Mouse (Mus musculus): ENCODE measurements around the gene Eng. TPM values are rescaled to one million over a fixed set of nuclear protein-coding genes. Genes with fewer than 3 reads are reported as not detected.

Gene Eng
- polyA plus RNA-seq, 1 experiment from 2014 or later, result 87.1 TPM

GRCm38 (mm10) chr2:32712108-32712551, 65.7 kb downstream of the Eng start:
- peak overlapping the region; percentile 98 for H3K27ac ChIP-seq
- peaks cover 41% of the 10 kb centered on the region for H3K36me3 ChIP-seq
- peaks cover 32% of the 10 kb centered on the region for H3K4me1 ChIP-seq
- peak; percentile 90 for DNase-seq (ENCODE audit: low spot score)
- H3K9me3 ChIP-seq, result no peaks in the 10 kb centered on the region
- 0% methylated on average over 41 of the region's 41 CpGs for WGBS
- peak overlapping the region; percentile 97 for H3K4me3 ChIP-seq
- H3K27me3 ChIP-seq (ENCODE audit: insufficient read depth, poor library complexity, severe bottlenecking), result no peaks in the 10 kb centered on the region

DNA sequence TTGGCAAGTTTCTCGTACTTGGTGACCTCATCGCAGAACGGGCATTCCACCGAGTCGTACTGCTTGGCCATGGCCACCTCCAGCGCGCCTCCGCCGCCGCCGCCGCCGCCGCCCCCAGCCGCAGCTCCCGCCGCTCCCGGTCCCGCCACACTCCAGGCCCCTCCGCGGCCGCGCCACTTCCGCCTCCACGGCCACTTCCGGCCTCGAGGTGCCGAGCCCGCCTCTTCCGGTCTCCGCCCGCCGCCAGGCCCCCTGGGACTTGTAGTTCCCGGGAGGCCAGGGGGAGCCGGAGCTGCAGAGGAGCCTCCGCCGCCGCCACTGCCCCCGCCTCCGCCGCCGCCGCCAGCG, 66.2 kb downstream of the Eng start:
- Histone ChIP-seq H3K27me3 (ENCODE audit: insufficient read depth, poor library complexity, severe bottlenecking) (no peaks in the 10 kb centered on the region), H3K36me3 (peaks cover 37% of the 10 kb centered on the region), H3K4me1 (peaks cover 33% of the 10 kb centered on the region), H3K9me3 (no peaks in the 10 kb centered on the region), H3K27ac (peak overlapping the region; percentile 98), H3K4me3 (peak overlapping the region; percentile 97)
- peak; percentile 96 for DNase-seq (ENCODE audit: low spot score)
- WGBS, result under 1% methylated on average over 42 of the region's 44 CpGs

DNA sequence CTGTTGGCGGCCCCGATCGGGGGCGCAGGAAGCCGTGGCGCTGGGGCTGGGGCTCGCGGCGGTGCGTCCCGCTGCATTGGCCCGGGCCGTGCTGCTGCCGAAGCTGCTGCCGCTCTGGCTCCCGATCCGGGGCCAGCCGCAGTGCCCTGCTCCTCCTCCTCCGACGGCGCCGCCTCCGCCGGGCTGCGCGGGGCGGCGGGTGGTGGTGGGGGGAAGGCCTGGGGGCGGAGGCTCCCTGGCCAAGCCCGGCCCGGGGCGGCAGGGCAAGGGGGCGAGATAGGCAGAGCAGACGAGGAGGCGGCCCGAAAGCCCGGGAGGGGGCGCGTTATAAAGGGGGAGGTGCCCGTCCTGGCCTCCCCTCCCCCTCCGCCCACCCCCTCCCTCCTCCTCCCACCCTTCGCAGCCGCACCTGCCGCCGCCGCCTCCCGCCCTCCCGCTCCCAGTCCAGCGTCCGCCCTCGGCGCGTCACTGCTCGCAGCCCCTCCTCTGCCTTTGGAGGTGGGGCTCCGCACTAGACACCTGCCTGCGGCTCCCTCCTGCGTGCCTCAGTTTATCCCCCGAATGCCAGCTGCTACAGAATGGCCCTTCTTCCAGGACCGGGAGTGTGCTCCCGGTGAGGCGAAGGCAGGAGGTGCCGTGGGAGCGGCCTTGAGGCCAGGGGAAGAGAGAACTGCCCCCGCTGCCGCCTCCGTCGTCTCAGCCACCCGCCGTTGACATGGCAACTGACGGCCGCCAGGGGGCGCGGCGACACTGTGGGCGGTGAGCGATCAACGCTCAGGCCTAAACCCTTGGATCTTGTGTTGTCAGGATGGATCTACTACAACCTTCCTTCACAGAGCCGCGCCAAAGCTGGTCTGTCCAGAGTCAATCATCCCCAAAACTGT, 66.8 kb downstream of the Eng start, which contains the start of gene Cdk9:
Cdk9 (minus strand) TSS at position 143 of the 884 bp plus-strand sequence.
- H3K9me3 ChIP-seq, result no peaks in the 10 kb centered on the region
- H3K4me3 ChIP-seq, result peak within 1 kb of the TSS; percentile 97
- peaks cover 36% of the 10 kb centered on the region for H3K4me1 ChIP-seq
- peak; percentile 96 for DNase-seq (ENCODE audit: low spot score)
- peak within 1 kb of the TSS; percentile 98 for H3K27ac ChIP-seq
- WGBS, result under 1% methylated on average over 61 of the region's 79 CpGs
- peaks cover 31% of the 10 kb centered on the region for H3K36me3 ChIP-seq
- H3K27me3 ChIP-seq (ENCODE audit: insufficient read depth, poor library complexity, severe bottlenecking), result no peaks in the 10 kb centered on the region

- peaks cover 41% of the 10 kb centered on the region for H3K4me1 ChIP-seq
- peaks cover 20% of the 10 kb centered on the region for H3K36me3 ChIP-seq
- H3K27ac ChIP-seq, result peak overlapping the region; percentile 98
- H3K4me3 ChIP-seq, result peak overlapping the region; percentile 97
- no peak for DNase-seq (ENCODE audit: low spot score)
- H3K27me3 ChIP-seq (ENCODE audit: insufficient read depth, poor library complexity, severe bottlenecking), result no peaks in the 10 kb centered on the region
- 44% methylated on average over 11 of the region's 11 CpGs for WGBS
- no peaks in the 10 kb centered on the region for H3K9me3 ChIP-seq
Measured at GRCm38 (mm10) chr2:32714117-32714986, 68.0 kb downstream of the Eng start.

- DNase-seq (ENCODE audit: low spot score), result no peak
- H3K9me3 ChIP-seq, result no peaks in the 10 kb centered on the region
- H3K27me3 ChIP-seq (ENCODE audit: insufficient read depth, poor library complexity, severe bottlenecking), result no peaks in the 10 kb centered on the region
- peak overlapping the region; percentile 98 for H3K27ac ChIP-seq
- 29% methylated on average over 4 of the region's 4 CpGs for WGBS
- peak overlapping the region; percentile 27 for H3K4me3 ChIP-seq
- peaks cover 13% of the 10 kb centered on the region for H3K36me3 ChIP-seq
- H3K4me1 ChIP-seq, result peaks cover 41% of the 10 kb centered on the region
Measured at GRCm38 (mm10) chr2:32714987-32715425, 68.6 kb downstream of the Eng start.

DNA sequence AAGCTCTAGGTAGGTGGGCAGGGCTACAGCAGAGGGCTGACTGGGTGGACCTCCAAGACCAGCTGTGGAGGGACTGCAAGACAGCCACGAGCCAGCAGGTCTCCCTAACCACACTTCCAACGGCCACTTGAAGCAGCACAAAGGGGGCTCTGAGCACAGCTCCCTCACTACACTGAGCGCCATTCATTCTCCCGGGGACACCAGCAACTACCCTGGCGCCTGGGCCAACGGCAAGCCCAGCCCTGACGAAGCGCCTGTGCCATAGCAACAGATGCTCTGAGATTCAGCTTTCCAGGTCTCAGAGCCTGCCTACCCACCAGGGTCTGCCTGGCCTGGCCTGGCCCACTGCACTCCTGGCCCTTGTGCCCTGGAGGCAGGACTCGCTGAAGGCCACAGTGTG, 72.4 kb downstream of the Eng start:
- Histone ChIP-seq H3K4me3 (no peak overlapping the region), H3K36me3 (no peaks in the 10 kb centered on the region), H3K27ac (peak overlapping the region; percentile 52; the same call in 1 of the 2 replicates), H3K27me3 (ENCODE audit: insufficient read depth, poor library complexity, severe bottlenecking) (no peaks in the 10 kb centered on the region), H3K4me1 (peaks cover 44% of the 10 kb centered on the region), H3K9me3 (no peaks in the 10 kb centered on the region)
- WGBS, result 62% methylated on average over 9 of the region's 9 CpGs
- no peak for DNase-seq (ENCODE audit: low spot score)

DNA sequence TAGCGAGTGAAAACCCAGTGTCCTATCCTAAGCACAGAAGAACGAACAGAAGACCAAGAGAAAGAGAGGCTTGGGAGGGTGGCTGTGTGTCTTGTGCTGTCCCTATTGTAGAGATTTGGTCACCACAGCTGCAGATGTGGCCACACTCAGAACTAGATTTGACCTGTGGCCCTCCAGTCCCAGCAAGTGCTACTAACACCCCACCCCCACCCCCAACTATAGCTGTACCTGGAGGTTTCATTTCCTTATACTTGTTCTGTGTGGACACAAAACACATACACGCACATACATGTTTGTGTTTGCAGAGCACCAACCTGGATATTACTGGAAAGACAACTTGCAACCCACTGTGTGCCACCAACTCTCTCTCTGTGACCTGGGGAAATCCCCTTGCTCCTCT, 73.7 kb downstream of the Eng start:
- DNase-seq (ENCODE audit: low spot score), result no peak
- no peak overlapping the region; the same call in 1 of the 2 replicates for H3K27ac ChIP-seq
- no peak overlapping the region for H3K4me3 ChIP-seq
- no peaks in the 10 kb centered on the region for H3K9me3 ChIP-seq
- WGBS, result 86% methylated on average over 3 of the region's 3 CpGs
- no peaks in the 10 kb centered on the region for H3K27me3 ChIP-seq (ENCODE audit: insufficient read depth, poor library complexity, severe bottlenecking)
- peaks cover 31% of the 10 kb centered on the region for H3K4me1 ChIP-seq
- H3K36me3 ChIP-seq, result no peaks in the 10 kb centered on the region

- DNase-seq (ENCODE audit: low spot score), result no peak
- H3K4me3 ChIP-seq, result 0 out of 2 replicates have a peak within 1 kb of the TSS, but pooled peaks have one; percentile 13
- WGBS, result 36% methylated on average over 8 of the region's 8 CpGs
- H3K27me3 ChIP-seq (ENCODE audit: insufficient read depth, poor library complexity, severe bottlenecking), result no peaks in the 10 kb centered on the region
- H3K4me1 ChIP-seq, result peaks cover 27% of the 10 kb centered on the region
- H3K27ac ChIP-seq, result peak within 1 kb of the TSS; percentile 57
- H3K36me3 ChIP-seq, result no peaks in the 10 kb centered on the region
- no peaks in the 10 kb centered on the region for H3K9me3 ChIP-seq
Measured at GRCm38 (mm10) chr2:32720681-32721229, 74.4 kb downstream of the Eng start, which contains the start of gene Sh2d3c. Gene Sh2d3c (plus strand): TSS chr2:32721055.

DNA sequence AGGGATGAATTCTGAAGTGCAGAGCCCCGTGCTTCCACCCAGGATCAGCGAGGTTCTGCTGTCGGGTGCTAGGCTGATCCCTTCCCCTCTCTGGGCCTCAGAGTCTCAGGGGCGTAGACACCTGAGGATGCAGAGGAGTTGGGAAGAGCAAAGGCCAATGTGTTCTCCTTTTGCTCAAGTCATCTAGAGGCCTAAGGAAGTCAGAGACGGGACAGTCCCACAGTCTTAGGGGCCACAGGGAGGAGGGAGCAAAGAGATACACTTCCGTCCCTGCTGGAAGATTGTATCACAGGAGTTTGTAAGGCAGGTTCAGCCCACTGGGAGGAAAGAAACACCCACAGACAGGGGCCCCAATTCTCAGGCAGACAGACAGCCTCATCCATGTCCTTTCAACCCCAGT, 75.7 kb downstream of the Eng start:
- peaks cover 27% of the 10 kb centered on the region for H3K4me1 ChIP-seq
- H3K27ac ChIP-seq, result peak overlapping the region; percentile 31
- DNase-seq (ENCODE audit: low spot score), result no peak
- 0 out of 2 replicates have a peak overlapping the region, but pooled peaks have one; percentile 12 for H3K4me3 ChIP-seq
- H3K27me3 ChIP-seq (ENCODE audit: insufficient read depth, poor library complexity, severe bottlenecking), result no peaks in the 10 kb centered on the region
- WGBS, result 49% methylated on average over 6 of the region's 6 CpGs
- H3K36me3 ChIP-seq, result no peaks in the 10 kb centered on the region
- H3K9me3 ChIP-seq, result no peaks in the 10 kb centered on the region

DNA sequence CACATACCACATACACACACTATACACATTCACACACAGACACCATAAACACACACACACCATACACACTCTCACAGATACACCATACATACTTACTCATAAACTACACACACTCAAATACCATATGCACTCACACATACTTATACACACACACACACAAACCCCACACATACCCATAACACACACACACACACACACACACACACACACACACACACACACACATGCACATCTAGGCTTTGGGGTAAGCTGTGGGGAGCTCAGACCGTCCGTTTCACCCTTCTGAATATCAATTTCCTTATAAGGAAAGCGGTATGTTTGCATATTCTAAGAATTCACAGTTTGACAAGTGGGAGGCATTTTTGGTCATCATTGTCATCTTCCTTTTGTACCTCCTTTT, 76.2 kb downstream of the Eng start:
- WGBS, result 78% methylated on average over 3 of the region's 3 CpGs
- Histone ChIP-seq H3K27ac (no peak overlapping the region), H3K4me3 (no peak overlapping the region), H3K27me3 (ENCODE audit: insufficient read depth, poor library complexity, severe bottlenecking) (no peaks in the 10 kb centered on the region), H3K36me3 (no peaks in the 10 kb centered on the region), H3K4me1 (peaks cover 28% of the 10 kb centered on the region), H3K9me3 (no peaks in the 10 kb centered on the region)
- no peak for DNase-seq (ENCODE audit: low spot score)

- no peaks in the 10 kb centered on the region for H3K27me3 ChIP-seq (ENCODE audit: insufficient read depth, poor library complexity, severe bottlenecking)
- no peak for DNase-seq (ENCODE audit: low spot score)
- no peaks in the 10 kb centered on the region for H3K36me3 ChIP-seq
- H3K27ac ChIP-seq, result no peak overlapping the region
- no peak overlapping the region for H3K4me3 ChIP-seq
- peaks cover 29% of the 10 kb centered on the region for H3K4me1 ChIP-seq
- WGBS, result 64% methylated on average over 4 of the region's 4 CpGs
- no peaks in the 10 kb centered on the region for H3K9me3 ChIP-seq
Measured at GRCm38 (mm10) chr2:32724149-32724548, 77.8 kb downstream of the Eng start.

Measured in heart, embryonic 10.5 days (tissue).